Mouse (Mus musculus) ES-E14 (cell line): ENCODE data around the gene Trim2.

Experiments used
- CHD2 ChIP-seq: IDR thresholded peaks from 2 replicates; pipeline ENCODE4 v1.6.1; 2014; ENCODE audit warnings: mild to moderate bottlenecking, low read depth, low read length, inconsistent platforms
- HCFC1 ChIP-seq: IDR thresholded peaks from 2 replicates; pipeline ENCODE4 v1.6.1; 2012; ENCODE audit warnings: low read length, inconsistent platforms, borderline replicate concordance; ENCODE audit not compliant: insufficient read depth
- MAFK ChIP-seq: IDR thresholded peaks from 2 replicates; pipeline ENCODE4 v1.6.1; 2014; ENCODE audit warnings: mild to moderate bottlenecking, low read depth, low read length, inconsistent platforms; ENCODE audit not compliant: insufficient read depth
- ZNF384 ChIP-seq: IDR thresholded peaks from 2 replicates; pipeline ENCODE4 v1.6.1; 2012; ENCODE audit warnings: low read depth, low read length, inconsistent platforms

DNA sequence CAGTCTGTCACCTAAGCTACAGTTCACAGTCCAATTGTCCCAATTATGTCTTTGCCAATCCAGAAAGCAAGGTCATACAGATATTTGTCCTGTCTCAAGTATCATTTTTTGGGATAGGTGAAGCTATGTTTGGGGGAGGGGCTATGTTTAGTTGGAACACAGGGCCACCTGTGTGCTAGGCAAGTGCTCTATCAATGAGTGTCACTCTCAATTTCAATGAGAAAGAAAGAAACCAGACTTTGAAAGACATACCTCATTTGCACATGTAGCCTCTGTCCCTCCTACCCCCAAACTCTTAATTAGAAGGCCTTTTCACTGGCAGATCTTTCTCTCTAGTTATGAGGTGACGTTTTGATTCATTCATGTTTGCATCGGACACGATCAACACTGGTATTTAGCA, 21.9 kb downstream of the Trim2 start:
- TF ChIP-seq CHD2 (no peak), ZNF384 (no peak), HCFC1 (no peak), MAFK (no peak)
